Mouse (Mus musculus) brain, embryonic 14.5 days (tissue): ENCODE measurements around the gene Id3.

Source experiments
- CTCF ChIP-seq: fragments of 200-500 bp; IDR thresholded peaks from 2 replicates; pipeline ENCODE4 v1.5.1; 2012; ENCODE audit warnings: inconsistent platforms, mild to moderate bottlenecking, moderate library complexity, borderline replicate concordance; ENCODE audit not compliant: insufficient read depth, insufficient read length; ENCODE audit errors: extremely low read depth
- POLR2A ChIP-seq: fragments of 200-500 bp; IDR thresholded peaks from 2 replicates; pipeline ENCODE4 v1.6.1; 2012; ENCODE audit warnings: mild to moderate bottlenecking, inconsistent platforms, borderline replicate concordance; ENCODE audit not compliant: poor library complexity, insufficient read depth, insufficient read length, severe bottlenecking; ENCODE audit errors: extremely low read depth

- TF ChIP-seq POLR2A (no peak), CTCF (no peak)
Measured at GRCm38 (mm10) chr4:136186315-136186714, 43.0 kb downstream of the Id3 start.
